Mouse (Mus musculus): ENCODE results near the gene Ptpn18. TPM values are rescaled to one million over a fixed set of nuclear protein-coding genes. Genes with fewer than 3 reads are reported as not detected.

Gene Ptpn18
- total and polyA plus RNA-seq, 3 experiments, result 84.9 to 205 (median 155) TPM

Other genes with a start within 250 kb of the Ptpn18 start
- 63.3 and 66.5 TPM in 2 replicates for gene Ccdc115, start 20.1 kb upstream of the Ptpn18 start, total RNA-seq (2012; rRNA removed)
- gene Ccdc115, start 20.1 kb upstream of the Ptpn18 start, total RNA-seq (2014; rRNA removed), result 98.8 and 105 TPM in 2 replicates
- 95.8 and 96.3 TPM in 2 replicates for gene Ccdc115, start 20.1 kb upstream of the Ptpn18 start, polyA plus RNA-seq (2012; ENCODE audit: insufficient read length, low read depth)
- gene Imp4, start 19.9 kb upstream of the Ptpn18 start, total RNA-seq (2012; rRNA removed), result 107 and 136 TPM in 2 replicates
- gene Imp4, start 19.9 kb upstream of the Ptpn18 start, total RNA-seq (2014; rRNA removed), result 91.0 and 105 TPM in 2 replicates
- 197 and 199 TPM in 2 replicates for gene Imp4, start 19.9 kb upstream of the Ptpn18 start, polyA plus RNA-seq (2012; ENCODE audit: insufficient read length, low read depth)
- gene Prss39, start 38.6 kb downstream of the Ptpn18 start, total RNA-seq (2012; rRNA removed), result not detected in 2 replicates
- not detected in 2 replicates for gene Prss39, start 38.6 kb downstream of the Ptpn18 start, total RNA-seq (2014; rRNA removed)
- 0.19 TPM in 1 of 2 replicates, not detected in the other for gene Prss39, start 38.6 kb downstream of the Ptpn18 start, polyA plus RNA-seq (2012; ENCODE audit: insufficient read length, low read depth)
- not detected in 2 replicates for gene Cfc1, start 75.9 kb downstream of the Ptpn18 start, total RNA-seq (2012; rRNA removed)
- not detected in 2 replicates for gene Cfc1, start 75.9 kb downstream of the Ptpn18 start, total RNA-seq (2014; rRNA removed)
- gene Cfc1, start 75.9 kb downstream of the Ptpn18 start, polyA plus RNA-seq (2012; ENCODE audit: insufficient read length, low read depth), result not detected in 2 replicates
- gene Prss40, start 101.2 kb downstream of the Ptpn18 start, total RNA-seq (2012; rRNA removed), result not detected in 2 replicates
- gene Prss40, start 101.2 kb downstream of the Ptpn18 start, total RNA-seq (2014; rRNA removed), result not detected in 2 replicates
- not detected in 2 replicates for gene Prss40, start 101.2 kb downstream of the Ptpn18 start, polyA plus RNA-seq (2012; ENCODE audit: insufficient read length, low read depth)
- gene Amer3, start 119.9 kb downstream of the Ptpn18 start, total RNA-seq (2012; rRNA removed), result 0.04 TPM in 1 of 2 replicates, not detected in the other
- gene Amer3, start 119.9 kb downstream of the Ptpn18 start, total RNA-seq (2014; rRNA removed), result 0.09 and 0.17 TPM in 2 replicates
- 0.15 and 0.20 TPM in 2 replicates for gene Amer3, start 119.9 kb downstream of the Ptpn18 start, polyA plus RNA-seq (2012; ENCODE audit: insufficient read length, low read depth)

All from CH12.LX (cell line).